Mouse (Mus musculus) layer of hippocampus, postnatal 25 days (tissue): ENCODE measurements around the gene Cracr2b. TPM values are rescaled to one million over a fixed set of nuclear protein-coding genes. Genes with fewer than 3 reads are reported as not detected.

Experiments
- DNase-seq, 2 experiments: peaks; one replicate each; pipeline ENCODE4 v3.0.0; 2022; ENCODE audit warnings: mixed read lengths in 2 of 2, low spot score in 1 of 2; ENCODE audit errors: extremely low spot score in 1 of 2
- total RNA-seq, 2 experiments: library from RNA; stranded (reverse); gene quantifications; 2 replicates each; pipeline ENCODE4 v1.2.3; 2021

Gene Cracr2b
- total RNA-seq, 2 experiments from 2014 or later = 2.1 to 4.2 TPM

DNA sequence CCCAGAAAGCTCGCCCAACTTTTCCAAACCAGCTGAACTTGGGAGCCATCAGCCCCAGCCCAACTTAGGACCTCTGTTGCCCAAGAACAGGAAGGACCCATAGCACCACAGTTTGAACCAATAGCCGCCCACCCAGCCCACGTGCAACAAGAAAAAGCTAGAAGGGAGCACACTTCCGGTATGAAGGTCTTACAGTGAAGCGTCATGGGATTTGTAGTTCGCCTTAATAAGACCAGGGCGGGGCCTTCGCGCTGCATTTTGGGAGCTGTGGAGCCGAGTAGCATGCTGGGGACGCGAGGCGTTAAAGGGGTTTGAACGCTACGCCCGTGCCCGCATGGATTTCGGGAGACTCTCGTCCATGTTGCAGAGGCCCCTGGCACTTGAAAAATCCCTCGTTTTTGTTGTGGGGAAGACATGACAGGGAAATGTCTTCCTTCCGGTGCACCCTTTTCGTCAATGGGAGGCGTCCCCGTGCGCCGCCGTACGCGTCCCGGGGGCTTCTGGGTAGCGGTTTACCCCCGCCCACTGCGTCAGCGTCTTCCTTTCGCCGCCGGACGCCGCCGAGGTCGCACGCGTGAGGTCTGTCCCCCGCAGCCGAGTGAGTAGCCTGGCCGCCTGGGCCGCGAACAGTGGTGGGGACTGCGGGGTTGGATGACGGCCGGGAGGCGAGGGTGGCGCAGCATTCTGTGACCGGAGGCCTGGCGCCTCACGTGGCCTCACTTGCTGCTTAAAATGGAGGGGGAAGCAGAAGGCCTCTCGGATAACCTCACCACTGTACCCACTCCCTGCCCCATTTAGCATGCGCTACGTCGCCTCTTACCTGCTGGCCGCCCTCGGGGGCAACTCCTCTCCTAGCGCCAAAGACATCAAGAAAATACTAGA, 13.5 kb upstream of the Cracr2b start, which contains the start of gene Rplp2:
Gene Rplp2 (plus strand): TSS at position 261 of the 882 bp plus-strand sequence.
- peak; percentile 82 to 91 for DNase-seq

DNA sequence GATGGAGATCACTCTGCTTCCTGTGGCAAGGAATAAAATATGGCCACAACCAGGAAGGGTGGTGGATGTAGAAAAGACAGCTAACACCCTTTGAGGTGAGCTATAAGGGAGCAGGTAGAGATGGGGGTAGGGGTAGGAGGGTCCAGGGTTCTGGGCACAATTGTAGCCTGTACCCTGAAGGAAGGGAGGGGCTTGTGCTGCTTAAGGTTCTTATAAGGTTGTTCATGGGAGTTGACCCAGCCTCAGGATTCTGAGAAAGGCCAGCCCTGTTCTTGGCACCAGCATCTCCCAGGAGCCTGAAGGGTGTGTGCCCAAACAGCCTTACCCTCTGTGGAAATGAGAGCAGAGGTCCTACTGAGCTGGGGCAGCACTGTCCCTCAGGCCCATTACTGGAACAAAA, 9.0 kb upstream of the Cracr2b start:
- DNase-seq = no peak

DNA sequence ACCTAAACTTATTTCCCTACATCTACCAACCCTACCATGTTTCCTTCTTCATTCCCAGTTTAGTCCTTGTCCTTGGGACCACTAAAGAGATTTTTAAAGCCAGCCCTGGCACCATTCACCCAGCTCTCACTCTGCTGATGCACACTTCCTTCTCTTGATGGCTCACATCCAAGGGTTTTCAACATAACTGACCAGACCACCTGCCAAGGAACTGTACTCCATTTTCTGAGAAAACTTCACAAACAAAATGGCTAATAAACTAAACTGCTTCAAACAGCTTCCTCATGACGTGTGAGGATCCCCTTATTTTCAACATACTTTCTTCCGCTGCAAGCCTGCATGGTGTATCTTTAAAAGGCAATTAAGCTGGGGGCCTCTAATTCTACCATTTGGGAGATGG, 7.3 kb upstream of the Cracr2b start:
- DNase-seq = no peak

DNA sequence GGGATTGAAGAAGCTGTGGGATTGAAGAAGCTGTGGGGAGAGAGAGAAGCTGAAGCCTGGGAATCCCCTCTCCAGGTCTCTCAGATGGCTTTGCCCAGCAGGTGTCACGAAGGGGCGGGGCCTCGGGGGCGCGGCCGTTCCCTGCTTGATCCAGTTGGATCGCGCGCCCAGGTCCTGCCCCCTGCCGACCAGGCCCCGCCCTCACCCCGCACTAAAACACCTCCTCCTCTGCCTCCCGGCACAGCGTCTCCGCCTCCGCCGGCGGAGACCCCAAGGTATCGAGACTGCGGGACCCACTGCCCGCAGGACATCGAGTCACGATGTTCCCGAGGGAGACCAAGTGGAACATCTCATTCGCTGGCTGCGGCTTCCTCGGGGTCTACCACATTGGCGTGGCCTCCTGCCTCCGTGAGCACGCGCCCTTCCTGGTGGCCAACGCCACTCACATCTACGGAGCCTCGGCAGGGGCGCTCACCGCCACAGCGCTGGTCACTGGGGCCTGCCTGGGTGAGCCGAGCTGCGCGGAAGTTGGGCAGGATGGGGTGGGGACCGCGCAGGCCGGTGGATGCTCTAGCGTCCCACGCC, 5.8 kb upstream of the Cracr2b start, which contains the start of gene Pnpla2:
Gene Pnpla2 (plus strand): TSS at position 232 of the 585 bp plus-strand sequence.
- DNase-seq = peak; percentile 71 to 79

DNA sequence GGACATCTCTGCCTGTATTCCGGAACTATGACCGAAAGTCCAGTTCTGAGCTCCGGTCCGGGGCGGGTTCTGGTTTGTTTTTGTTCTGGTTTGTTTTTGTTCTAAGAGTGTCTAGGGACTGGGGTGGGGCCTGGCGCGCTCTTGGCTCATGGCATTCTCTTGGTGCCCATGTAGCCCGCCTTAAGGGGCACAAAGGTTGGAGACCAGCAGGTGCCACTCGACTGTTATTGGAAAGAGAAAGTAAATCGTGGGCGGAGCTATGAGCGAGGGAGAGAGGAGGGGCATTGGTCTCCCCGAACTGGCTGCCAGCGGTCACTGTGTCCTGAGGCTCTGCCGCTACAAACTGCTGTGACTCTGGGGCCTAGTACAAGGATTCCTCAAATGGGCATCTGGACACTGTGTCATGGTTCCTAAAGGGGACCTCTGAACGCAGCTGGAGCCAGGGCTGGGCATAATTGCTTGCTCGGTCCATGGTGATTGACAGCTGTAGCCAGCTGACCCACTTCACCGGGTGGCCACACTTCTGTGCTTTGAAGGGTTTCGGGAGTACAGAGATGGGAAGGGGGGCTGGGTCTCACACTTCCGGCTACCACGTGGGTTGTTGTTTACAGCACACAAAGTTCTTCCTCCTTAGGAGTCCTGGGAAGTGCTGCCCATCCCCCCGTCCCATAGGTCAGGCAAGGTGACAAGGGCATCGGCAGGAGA, 5.1 kb upstream of the Cracr2b start:
- DNase-seq = peak in 1 of 2 experiments; percentile 34

DNA sequence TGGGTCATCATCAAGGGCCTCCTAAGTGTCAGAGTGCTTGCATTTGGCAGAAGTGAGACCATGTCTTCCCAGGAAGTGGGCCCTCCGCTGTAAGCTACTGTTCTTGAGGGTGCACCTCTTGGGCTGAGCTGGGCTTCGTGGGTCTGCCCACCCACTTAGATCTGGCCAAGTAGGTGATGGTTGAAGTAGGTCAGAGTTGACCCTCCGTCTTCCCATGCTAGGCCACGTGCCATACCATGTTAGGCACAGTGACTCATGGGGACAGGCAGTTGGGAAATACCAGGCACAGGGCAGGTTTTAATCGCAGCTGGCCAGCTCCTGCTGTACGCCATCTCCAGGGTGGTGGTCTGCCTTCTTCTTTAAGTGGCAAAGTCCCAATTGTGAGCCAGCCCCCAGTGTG, 4.2 kb upstream of the Cracr2b start:
- no peak for DNase-seq

DNA sequence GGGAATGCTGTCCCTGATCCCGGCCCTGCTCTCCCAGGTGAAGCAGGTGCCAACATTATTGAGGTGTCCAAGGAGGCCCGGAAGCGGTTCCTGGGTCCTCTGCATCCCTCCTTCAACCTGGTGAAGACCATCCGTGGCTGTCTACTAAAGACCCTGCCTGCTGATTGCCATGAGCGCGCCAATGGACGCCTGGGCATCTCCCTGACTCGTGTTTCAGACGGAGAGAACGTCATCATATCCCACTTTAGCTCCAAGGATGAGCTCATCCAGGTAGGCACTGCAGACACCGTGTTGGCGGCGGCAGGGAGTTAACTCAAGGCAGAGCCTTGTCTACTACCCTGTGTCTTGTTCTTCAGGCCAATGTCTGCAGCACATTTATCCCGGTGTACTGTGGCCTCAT, 3.7 kb upstream of the Cracr2b start:
- DNase-seq = no peak

DNA sequence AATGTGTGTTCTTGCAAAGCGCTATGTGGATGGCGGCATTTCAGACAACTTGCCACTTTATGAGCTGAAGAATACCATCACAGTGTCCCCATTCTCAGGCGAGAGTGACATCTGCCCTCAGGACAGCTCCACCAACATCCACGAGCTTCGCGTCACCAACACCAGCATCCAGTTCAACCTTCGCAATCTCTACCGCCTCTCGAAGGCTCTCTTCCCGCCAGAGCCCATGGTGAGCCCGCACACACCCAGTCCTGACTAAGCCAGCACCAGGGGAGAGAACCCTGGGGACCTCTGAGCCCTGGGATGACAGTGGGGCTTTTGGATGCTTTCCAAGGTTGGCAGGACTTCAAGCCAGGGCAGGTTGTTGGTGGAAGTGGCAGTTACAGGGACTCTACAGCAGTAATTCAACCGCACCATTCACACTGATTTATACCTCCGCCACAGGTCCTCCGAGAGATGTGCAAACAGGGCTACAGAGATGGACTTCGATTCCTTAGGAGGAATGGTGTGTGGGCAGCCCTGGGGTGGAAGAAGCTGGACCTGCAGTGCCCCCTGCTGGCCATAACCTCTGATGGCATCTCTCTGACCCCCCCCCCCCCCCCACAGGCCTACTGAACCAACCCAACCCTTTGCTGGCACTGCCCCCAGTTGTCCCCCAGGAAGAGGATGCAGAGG, 2.8 kb upstream of the Cracr2b start:
- DNase-seq = peak in 1 of 2 experiments; percentile 60

DNA sequence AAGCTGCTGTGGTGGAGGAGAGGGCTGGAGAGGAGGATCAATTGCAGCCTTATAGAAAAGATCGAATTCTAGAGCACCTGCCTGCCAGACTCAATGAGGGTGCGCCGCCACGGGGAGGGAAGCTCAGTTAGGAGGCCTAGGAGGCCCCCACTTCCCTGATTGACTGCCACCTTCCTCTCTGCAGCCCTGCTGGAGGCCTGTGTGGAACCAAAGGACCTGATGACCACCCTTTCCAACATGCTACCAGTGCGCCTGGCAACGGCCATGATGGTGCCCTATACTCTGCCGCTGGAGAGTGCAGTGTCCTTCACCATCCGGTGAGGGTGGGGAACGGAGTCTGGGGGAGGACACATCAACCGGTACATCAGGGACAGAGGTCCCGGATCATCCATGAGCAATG, 2.2 kb upstream of the Cracr2b start:
- DNase-seq = no peak

DNA sequence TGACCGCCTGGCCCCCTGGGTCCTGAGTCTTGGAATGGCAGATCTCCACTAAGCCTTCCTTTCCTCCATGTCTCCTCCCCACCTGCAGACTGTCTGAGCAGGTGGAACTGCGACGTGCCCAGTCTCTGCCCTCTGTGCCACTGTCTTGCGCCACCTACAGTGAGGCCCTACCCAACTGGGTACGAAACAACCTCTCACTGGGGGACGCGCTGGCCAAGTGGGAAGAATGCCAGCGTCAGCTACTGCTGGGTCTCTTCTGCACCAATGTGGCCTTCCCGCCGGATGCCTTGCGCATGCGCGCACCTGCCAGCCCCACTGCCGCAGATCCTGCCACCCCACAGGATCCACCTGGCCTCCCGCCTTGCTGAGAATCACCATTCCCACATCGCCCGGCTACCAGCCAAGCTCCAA, 1.6 kb upstream of the Cracr2b start:
- DNase-seq = no peak

DNA sequence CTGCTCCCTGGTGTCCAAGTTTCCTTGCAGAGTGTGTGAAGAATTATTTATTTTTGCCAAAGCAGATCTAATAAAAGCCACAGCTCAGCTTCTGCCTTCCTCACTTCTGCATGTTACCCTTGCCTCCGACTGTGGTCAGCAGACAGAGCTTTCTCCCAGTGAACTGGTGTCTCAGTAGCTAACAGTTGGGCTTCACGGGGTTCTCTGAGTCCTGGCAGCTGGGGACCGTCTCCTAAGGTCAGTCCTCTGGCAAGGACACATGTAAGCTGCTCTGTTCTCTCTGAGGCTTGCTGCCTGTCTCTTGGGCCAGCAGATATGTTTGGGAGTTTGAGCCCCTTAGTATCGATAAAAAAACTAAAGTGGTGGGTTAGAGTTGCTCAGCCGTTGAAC, 898 bp upstream of the Cracr2b start:
- DNase-seq = no peak

DNA sequence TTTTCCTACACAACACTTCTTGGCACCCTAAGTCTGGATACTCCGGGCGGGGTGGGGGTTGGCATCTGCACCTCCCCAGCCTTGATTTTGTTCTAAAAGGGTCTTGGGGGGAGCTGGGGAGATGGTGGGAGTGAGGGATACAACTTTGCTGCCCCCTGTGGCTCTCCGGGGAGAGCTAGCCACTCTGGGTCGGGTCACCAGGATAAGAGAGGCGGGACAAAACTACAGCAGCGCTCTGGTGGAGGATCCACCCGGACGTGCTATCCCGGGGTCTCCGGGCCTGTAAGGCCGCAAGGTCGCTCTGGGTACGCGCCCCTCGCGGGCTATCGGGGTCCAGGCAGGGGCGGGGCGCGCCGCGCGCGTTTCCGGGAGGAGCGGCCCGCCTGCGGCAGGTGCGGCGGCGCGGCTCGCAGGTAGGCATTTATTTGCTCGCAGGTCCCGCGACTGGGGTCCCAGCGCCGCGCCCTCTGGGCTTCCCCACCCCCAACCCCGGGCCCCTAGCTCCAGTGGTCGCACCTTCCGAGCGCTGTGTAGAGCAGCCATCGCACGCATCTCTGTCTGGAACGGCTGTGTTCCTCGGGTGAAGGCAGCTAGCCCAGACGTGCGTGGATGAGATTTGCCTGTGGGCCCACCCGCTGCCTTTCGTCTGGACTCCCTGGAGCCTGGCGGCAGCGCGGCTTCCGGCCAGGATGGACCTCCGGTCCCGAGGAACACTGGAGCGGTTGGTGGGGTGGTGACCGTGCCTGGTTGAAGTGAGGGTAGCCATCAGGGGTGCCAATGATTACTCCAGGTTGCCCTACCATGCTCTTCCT, 833 bp downstream of the Cracr2b start:
- no peak for DNase-seq

DNA sequence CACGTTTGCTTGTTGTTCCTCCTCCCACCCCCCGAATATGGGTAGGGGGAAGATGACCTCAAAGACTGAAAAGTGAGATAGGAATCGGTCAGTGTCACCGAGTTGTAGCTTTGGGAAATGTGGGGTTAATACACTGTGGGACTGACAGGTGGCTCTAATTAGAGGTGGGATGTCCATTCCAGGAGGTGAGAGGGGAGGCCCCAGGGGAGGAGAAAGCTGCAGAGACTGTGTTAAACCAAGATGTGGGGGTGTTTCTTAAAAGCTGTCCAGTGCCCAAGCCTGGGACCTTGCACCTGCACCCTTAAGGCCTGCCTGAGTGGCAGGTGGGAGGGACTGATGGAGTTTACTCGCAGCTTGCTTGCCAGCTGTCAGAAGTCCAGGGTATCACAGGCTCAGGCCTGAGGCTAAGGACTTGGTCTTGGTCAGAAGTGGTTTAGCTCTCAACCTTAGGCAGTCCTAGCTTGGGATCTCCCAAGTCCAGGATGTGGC, 1.5 kb downstream of the Cracr2b start:
- no peak for DNase-seq

DNA sequence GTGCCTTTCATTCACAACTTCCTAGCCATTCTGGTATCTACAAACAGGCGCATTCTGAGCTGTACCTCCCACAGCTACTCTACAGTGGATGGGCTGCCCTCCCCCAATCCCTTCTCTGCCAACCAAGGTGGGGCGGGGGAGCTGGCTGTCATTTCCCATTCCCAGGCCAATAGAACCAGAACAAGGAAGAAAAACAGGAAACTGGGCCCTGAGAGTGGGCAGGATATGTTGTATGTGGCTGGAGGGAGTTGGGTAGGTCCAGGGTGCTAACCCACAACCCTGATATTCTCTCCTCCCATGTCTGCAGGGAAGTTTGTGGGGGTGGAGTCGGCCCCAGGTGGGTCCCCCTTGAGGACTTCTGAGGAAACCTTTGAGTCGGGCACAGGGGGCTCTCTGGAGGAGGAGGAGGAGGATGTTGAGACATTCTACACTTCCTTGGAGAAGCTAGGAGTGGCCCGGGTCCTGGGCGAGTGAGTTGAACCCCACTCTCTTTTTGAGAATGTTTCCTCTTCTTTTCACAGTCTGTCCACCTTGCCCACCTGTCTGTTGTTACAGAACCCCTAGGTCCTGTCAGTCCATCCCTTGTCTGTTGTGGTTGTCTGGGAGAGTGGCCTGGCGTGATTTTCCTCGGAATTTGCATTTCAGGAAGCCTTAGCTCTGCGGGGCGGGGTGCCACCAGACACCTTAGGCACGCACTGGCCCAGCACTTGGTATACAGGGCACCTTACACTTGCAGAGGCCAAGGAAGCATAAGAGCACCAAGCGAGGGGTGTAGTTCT, 3.1 kb downstream of the Cracr2b start:
- DNase-seq = no peak

DNA sequence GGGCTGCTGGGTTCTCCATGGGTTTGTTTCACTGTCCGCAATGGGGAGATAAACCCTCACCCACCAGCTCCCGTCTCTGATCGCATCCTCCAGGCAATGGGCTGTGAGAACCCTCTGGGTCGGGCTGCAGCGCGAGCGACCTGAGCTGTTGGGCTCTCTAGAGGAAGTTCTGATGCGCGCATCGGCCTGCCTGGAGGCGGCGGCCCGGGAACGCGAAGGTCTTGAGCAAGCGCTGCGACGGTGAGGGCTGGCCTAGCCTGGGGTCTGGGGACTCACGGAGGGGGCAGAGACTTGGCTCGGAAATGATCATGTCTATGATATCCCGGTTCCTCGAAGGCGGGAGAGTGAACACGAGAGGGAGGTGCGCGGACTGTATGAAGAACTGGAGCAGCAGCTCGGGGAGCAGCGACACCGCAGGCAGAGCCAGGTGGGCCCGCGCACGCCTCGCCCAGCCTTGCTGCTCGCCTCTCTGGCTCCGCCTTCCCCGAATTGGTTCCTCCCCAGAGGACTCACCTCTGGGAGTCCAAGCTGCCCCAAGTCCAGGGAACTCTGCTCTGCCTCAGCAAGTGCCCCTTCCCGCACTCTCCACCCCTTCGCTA, 3.8 kb downstream of the Cracr2b start:
- DNase-seq = no peak

DNA sequence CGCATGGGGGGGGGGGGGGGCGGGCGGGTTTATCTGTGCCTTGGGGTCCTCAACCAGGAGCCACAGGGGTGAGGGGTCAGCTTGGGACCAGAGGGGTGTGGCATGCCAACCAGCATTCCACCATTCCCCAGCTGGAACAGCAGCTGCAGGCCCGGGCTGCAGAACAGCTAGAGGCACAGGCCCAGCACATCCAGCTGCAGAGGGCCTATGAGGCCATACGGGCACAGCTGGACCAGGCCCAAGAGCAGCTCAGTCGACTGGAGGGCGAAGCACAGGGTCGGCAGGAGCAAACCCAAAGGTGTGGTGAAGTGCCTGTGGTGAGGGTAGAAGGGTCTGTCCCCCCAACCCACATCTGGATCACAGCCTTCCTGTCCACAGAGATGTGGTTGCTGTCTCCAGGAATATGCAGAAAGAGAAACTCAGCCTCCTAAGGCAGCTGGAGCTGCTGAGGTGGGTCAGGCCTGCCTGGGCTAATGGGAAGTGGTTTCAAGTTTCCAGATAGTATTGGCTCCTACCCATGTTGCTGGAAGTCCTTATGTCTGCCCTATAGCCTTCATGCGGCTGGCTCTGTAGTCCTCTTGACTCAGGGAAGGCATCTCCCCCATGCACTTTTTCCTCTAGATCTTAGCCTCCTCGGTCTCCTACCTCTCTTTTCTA, 4.6 kb downstream of the Cracr2b start:
- no peak for DNase-seq

DNA sequence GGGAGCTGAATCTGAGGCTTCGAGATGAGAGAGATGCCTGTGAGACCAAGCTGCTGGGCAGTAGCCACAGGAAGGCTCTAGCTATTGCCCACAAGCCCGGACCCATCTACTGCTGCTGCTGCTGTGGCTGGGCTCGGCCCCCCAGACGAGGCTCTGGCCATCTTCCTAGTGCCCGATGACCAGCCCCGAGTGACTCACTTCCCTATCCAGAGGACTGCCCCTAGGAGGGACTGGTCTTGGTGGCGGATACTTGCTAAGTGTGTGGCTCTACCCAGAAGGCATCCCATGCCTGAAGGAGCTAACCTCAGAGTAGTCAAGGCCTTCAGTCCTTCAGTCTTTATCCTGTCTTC, 5.1 kb downstream of the Cracr2b start:
- no peak for DNase-seq

DNA sequence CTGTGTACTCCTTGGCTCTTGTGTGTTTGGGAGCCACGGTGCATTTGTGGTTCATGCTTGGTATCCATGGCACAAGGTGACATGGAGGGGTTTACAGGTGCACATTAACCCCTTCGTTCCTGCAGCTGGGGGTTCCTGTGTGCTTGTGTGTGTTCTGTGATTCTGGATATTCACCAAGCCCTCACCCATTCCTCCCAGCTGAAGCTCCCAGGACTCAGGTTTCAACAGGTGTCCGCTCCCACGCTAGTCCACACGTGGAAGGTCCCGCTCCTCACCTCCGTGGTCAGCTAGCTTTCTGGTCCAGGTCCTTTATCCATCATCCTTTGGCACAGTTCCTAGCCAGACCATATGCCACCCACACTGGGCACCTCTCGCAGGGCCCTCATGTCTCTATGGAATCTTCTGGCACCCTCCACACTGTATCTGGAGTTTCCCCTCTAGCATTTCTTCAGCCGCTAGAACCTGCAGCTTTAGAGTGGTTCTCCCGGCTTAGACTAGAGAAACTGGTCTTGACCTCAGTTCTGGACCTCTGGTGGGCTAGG, 5.8 kb downstream of the Cracr2b start:
- no peak for DNase-seq
